ENCODE assay signal across 14 mouse cellular contexts in the genomic region with DNA sequence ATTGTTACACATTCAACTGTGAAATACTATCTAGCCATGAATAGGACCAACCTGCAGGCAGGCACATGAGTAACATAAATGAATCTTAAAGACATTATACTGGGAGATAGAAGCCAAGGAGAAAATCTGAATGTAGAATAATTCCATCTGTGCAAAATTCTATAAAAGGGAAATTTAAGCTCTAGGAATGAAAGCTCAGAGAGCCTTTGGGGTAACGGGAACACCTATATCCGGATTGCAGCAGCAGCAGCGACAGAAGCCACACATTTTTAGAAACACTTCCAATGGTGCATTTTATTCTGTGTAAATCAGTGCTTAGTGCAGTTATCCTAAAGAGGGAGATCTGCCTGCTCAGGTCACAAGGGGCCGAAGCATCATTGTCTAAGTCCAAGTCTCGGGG.
"Had no signal": no experiment of that assay in that cellular context is flagged by ENCODE, and none has a peak within 500 bp of the region (broad histone marks: within the 10 kb centered on the region; RNA-seq: fewer than 3 reads in every experiment).

No protein-coding gene starts in this region.

- H3K9ac ChIP-seq: kidney, embryonic 15.5 days; limb, embryonic 15.5 days; liver, embryonic 12.5 days; lung, embryonic 14.5 days; neural tube, embryonic 12.5 days had no signal

- H3K4me2 ChIP-seq: kidney, embryonic 15.5 days; limb, embryonic 15.5 days; liver, embryonic 12.5 days; lung, embryonic 14.5 days; neural tube, embryonic 12.5 days had no signal

- H3K36me3 ChIP-seq: kidney, embryonic 15.5 days; limb, embryonic 15.5 days; liver, embryonic 12.5 days; midbrain, embryonic 10.5 days; neural tube, embryonic 12.5 days had no signal

- H3K27ac ChIP-seq: kidney, embryonic 15.5 days; limb, embryonic 15.5 days; liver, embryonic 12.5 days; midbrain, embryonic 10.5 days; neural tube, embryonic 12.5 days; stomach, postnatal 0 days had no signal

- H3K9me3 ChIP-seq: kidney, embryonic 15.5 days; limb, embryonic 15.5 days; liver, embryonic 12.5 days; midbrain, embryonic 10.5 days; neural tube, embryonic 12.5 days had no signal

- DNase-seq: kidney, adult 2 months; kidney, postnatal 14 days; lung, postnatal 10 days; lung, postnatal 4 days; midbrain, embryonic 14.5 days; thymus, adult 18-20 months; thymus, postnatal 14 days had no signal

- ATAC-seq: liver, embryonic 12.5 days had no signal

- H3K4me3 ChIP-seq: kidney, embryonic 15.5 days; limb, embryonic 15.5 days; liver, embryonic 12.5 days; midbrain, embryonic 10.5 days; neural tube, embryonic 12.5 days had no signal

- H3K27me3 ChIP-seq: kidney, embryonic 15.5 days; limb, embryonic 15.5 days; liver, embryonic 12.5 days; neural tube, embryonic 12.5 days had no signal

- H3K4me1 ChIP-seq: kidney, embryonic 15.5 days; liver, embryonic 12.5 days had no signal
